Mouse (Mus musculus) testis, adult 2 months (tissue): ENCODE measurements around the gene G530012D18Rik.
"Not testable (repeated sequence)": the region's sequence is repeated elsewhere in the genome, so short reads cannot be mapped to it uniquely, and the experiment has no call there.

ENCODE experiments used
- CTCF ChIP-seq: fragments of 200-500 bp; IDR thresholded peaks from 2 replicates; pipeline ENCODE4 v1.5.1; 2012; ENCODE audit warnings: low read depth, mild to moderate bottlenecking, inconsistent platforms, low read length, moderate library complexity; ENCODE audit not compliant: control insufficient read depth, insufficient read depth, insufficient replicate concordance
- POLR2A ChIP-seq: fragments of 200-500 bp; IDR thresholded peaks from 2 replicates; pipeline ENCODE4 v1.6.1; 2012; ENCODE audit warnings: low read depth, mild to moderate bottlenecking, inconsistent platforms, low read length, moderate library complexity; ENCODE audit not compliant: control insufficient read depth

- not testable (repeated sequence) for TF ChIP-seq CTCF, POLR2A
These were observed 1.9 kb upstream of the G530012D18Rik start for GRCm38 (mm10) chr1:85573554-85573953.
